Mouse (Mus musculus) cerebellum, postnatal 10 days (tissue): ENCODE results near the gene Iqch.

Experiments
- DNase-seq, 2 experiments: peaks; one replicate each; pipeline ENCODE4 v3.0.0; 2021; ENCODE audit warnings: mixed read lengths in 2 of 2

Iqch gene

GRCm38 (mm10) chr9:63372541-63372940, 229.8 kb downstream of the Iqch start:
- DNase-seq: peak; percentile 54 to 74
